Mouse (Mus musculus) layer of hippocampus, postnatal 25 days (tissue): ENCODE measurements around the gene Armcx4. TPM values are rescaled to one million over a fixed set of nuclear protein-coding genes. Genes with fewer than 3 reads are reported as not detected.
A peak's percentile ranks its signal among the peaks of the same experiment; 100 is the strongest.
"Not testable (repeated sequence)": the region's sequence is repeated elsewhere in the genome, so short reads cannot be mapped to it uniquely, and the experiment has no call there.

Experiments
- DNase-seq, 2 experiments: peaks; one replicate each; pipeline ENCODE4 v3.0.0; 2022; ENCODE audit warnings: mixed read lengths in 2 of 2, low spot score in 1 of 2; ENCODE audit errors: extremely low spot score in 1 of 2
- total RNA-seq, 2 experiments: library from RNA; stranded (reverse); gene quantifications; 2 replicates each; pipeline ENCODE4 v1.2.3; 2021

Gene Armcx4
- total RNA-seq = 10 to 100 TPM; 33.4 to 38.1 TPM

GRCm38 (mm10) chrX:134686267-134686666 is at the start of gene Armcx4:
Gene Armcx4, plus strand, starts transcription at chrX:134686519.
- DNase-seq = peak; percentile 44 to 50

DNA sequence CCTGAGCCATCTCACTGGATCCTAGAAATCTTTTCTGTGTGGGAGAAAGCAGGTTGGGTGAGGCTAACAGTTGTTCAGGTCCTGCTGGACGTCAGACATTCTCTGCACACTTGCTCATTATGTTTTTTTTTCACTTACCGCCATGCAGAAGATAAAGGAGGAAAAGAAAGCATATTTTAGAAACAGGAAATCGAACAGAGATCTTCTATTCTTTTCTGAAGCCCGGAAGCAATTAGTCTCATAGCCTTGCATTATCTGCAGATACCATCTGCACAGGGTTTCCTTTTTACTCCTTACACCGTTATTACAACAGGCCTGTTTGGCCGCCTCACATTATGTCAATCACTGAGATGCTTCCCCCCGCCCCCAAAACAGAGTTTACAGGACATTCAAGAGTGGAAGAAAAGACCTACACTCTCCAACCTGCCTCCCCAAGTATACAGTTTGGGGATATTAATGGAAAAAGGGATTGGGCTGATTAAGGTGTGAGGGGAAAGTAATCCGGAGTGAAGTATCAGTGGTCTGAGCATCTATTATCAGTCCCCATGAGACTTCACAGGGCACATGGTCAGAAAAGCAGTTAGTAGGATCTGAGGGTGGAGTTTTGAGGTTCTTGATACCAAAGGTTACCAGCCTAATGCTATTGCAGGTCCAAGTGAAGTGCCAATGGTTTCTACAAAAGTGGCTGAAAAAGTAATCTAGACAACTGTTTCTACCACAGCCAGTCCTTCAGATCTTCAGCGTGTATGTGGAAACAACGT is 45.1 kb upstream of the Armcx4 start:
- DNase-seq = no peak

- DNase-seq = no peak
Measured at GRCm38 (mm10) chrX:134646338-134646737, 40.0 kb upstream of the Armcx4 start.

- DNase-seq = no peak
Measured at GRCm38 (mm10) chrX:134647421-134647820, 38.9 kb upstream of the Armcx4 start.

DNA sequence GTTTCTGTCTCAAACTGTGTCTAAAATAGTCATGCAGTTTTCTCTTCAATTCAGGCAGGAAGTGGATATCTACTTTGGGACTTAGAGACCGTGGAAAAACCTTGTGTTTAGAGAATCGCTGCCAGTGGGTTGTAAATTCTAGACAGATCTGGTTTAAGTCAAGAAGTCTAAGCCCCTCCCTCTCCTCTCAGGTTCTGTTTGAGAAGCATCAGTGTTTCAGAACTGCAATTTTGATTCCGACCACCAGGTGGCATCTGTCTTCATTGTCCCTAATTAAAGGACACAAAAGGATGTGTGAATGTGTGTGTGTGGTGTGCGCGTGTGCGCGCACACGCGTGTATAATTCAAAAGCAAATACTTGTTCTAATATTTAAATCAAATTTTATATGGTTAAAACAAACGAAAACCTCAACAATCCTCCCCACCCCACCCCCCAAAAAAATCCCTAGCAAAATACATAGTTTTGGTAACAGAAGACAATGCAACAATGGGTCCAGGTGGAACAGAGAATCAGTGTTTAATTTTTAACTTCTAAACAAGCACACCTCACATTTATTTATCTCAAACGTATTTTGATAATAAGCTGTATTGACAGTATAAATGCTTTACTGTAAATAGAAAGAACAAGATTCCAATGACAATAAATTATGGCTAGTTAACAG is 38.2 kb upstream of the Armcx4 start:
- peak; percentile 44 to 87 for DNase-seq

DNA sequence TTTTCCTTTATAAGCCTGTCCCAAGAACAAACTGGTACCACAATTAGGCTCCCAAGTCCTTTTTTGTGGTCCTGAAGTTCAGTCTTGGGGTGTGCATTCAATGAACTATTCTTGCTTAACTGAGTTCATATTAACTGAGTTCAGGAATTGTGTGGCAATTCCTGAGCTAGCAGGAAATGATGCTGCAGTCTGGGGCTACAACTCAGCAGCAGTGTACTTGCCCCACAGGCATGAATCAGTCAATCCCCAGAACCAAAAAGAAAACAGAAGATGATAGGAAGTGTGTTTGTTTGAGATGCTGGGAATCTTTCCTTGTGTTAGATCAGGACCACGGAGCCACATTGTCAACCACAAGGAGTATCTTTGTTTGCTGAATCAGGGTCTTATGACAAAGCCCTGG is 34.3 kb upstream of the Armcx4 start:
- DNase-seq = no peak

GRCm38 (mm10) chrX:134661586-134661985 is 24.7 kb upstream of the Armcx4 start:
- DNase-seq = no peak

- DNase-seq = no peak
Measured at GRCm38 (mm10) chrX:134675022-134675421, 11.3 kb upstream of the Armcx4 start.

- no peak for DNase-seq
Measured at GRCm38 (mm10) chrX:134675959-134676358, 10.4 kb upstream of the Armcx4 start.

DNA sequence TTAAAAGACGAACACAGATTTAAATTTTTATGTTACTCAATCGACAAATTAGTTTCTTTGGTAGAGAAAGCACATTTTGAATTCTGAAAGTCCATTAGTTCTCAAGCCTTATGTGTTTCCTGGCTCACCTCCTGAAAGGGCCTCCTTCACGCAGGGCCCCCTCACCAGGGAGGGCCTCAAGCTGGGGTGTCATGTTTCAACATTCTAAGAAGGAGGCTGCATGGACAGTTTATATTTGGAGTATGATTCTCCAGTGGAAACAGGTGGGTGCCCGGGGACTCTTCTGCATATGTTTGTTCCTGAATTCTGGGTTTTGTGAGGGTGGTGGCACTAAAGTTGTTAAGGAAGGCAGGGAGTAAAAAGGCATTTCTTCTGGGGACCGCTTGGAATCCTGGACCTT is 1.4 kb upstream of the Armcx4 start:
- DNase-seq = no peak

DNA sequence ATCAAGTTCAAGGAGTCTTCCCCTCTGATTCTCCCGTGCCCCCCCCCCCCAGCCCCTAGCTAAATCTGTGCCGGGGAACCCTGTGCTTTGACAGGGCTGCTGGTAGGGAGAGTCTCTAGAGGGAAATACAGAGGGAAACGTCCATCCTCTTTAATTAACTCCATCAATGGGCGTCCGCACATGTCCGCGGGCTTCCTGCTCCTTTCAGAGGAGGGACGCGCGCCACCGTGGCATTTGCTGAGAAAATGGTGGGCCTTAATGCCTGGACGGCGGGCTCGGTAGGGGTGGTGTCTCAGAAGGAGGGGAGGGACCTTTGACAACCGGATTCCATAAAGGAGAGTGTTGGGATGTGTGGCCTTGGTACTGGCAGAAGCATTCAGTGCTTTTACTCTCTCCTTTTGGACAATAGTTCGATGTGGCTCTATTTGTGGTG is 436 bp downstream of the Armcx4 start:
- DNase-seq = peak; percentile 11 to 27

DNA sequence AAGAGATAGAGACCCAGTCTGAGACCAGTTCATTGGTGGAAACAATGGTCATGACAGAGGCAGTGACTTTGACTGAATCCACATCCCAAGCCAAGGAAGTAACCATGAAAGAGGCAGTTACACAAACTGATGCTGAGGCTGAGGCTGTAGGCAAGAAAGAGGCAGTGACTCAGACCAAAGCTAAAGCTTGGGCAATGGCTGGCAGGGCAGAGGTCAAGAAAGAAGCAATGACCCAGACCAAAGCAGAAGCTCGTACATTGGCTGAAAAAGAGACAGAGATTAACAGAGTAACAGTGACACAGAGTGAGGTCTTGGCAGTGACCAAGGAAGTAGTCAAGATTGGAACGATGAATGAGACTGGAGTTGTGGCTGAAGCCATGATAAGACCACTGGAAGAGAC is 3.4 kb downstream of the Armcx4 start:
- no peak for DNase-seq

- no peak for DNase-seq
Measured at GRCm38 (mm10) chrX:134690871-134691539, 4.7 kb downstream of the Armcx4 start.

DNA sequence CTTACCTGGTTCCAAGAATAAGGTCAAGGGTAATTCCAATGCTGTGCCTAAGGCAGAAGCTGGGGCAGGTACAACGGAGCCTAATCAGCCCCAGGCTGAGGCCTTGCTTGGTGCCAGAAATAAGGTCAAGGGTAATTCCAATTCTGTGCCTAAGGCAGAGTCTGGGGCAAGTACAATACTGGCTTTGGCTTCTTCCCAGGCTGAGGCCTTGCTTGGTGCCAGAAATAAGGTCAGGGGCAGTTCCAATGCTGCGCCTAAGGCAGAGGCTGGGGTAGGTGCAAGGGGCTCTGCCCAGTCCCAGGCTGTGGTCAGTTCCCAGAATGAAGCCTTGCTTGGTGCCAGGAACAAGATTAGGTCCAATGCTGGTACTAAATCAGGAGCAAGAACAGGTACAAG is 5.2 kb downstream of the Armcx4 start:
- DNase-seq = no peak

GRCm38 (mm10) chrX:134716863-134717262 is 30.5 kb downstream of the Armcx4 start:
- DNase-seq = no peak

DNA sequence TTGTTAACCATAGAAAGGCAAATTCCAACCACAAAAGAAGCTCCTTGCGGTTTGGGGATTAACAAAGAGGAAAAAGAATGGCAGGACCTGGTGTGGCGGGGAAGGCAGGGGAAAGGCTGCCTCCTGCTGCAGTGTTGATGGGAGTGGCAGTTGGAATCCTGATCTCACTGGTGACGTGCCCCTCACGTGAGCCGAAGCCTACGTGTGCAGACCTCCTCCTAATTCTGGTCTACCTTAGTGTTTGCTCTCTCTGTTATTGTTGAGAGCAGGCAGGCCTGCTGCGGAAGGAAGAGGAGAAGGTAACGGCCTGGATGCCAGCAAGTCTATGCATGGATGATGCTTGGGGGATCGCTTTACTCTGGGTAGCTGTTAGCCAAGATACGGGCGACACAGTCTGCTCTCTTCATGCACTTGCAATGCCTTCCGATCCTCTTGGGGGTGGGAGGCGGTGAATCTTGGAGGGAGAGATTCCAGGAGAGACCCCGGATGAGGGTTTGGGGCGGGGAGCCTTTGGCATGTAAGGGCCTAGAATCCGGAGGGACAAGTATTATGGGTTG is 31.5 kb downstream of the Armcx4 start, which contains the start of gene Armcx1:
Gene Armcx1, plus strand, starts transcription at position 212 of the 557 bp plus-strand sequence.
- DNase-seq = peak; percentile 31 to 43

DNA sequence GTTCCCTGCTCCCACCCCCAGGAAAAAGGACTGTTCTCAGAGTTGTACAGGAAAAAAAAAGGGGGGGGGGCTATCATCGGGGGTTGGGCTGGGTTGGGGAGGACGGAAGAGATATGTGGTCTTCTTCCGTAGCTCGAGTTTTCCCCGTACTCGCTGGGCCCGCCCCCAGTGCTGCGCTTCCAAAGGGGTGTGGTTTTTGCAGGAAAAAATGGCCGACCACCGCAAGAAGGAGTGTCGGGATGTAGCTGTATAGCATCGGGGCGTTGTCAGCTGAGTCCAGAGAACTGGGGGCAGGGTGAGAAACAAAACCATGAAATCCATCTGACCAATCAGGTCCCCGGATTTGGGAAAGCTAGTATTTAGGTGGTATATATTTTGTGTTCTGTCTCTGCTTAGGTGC is 32.2 kb downstream of the Armcx4 start:
- peak; percentile 17 to 33 for DNase-seq

DNA sequence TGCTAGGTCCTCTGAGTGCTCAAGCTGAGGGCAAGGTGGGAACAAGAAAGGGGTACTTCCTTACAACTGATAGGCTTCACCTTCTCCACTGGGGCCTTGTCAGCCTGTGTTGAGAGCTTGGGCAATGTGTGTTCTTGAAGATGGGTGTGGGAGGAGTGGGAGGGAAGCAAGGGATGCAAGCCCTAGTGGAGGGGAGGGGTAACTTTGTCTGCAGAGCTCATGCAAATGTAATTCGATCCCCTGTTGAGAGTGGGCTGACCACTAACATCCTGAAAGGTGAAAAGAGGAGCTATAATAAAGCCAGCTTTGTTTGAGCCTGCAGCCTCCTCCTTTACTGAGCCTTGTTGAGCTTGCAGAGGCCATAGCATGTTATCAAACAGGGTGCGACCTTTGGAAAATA is 37.4 kb downstream of the Armcx4 start:
- DNase-seq = not testable (repeated sequence)

- DNase-seq = no peak
Measured at GRCm38 (mm10) chrX:134729778-134730177, 43.5 kb downstream of the Armcx4 start.

DNA sequence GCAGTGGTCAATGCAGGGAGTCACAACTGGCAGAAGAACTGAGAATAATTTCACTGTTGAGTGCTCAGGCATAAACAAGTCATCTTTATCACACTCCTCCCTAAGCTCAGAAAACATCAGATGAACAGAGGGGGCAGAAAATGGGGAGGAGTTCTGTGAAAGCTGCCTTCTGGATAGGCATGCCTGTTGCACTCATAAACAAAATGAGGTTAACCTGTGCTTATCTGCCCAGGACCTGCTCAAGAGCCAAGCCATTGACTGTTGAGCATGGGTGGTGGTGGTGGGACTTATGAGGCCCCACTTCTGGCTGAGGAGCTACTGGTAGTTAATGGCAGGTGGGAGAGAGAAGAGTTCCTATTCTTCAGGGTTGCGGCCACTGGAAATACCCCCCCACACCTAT is 51.5 kb downstream of the Armcx4 start:
- no peak for DNase-seq

- no peak for DNase-seq
Measured at GRCm38 (mm10) chrX:134739160-134739559, 52.8 kb downstream of the Armcx4 start.
